Mouse (Mus musculus): ENCODE measurements around the gene Hip1. TPM values are rescaled to one million over a fixed set of nuclear protein-coding genes. Genes with fewer than 3 reads are reported as not detected.

Hip1 gene
- polyA plus RNA-seq (2014; fragmentation: Illumina TruSeq; extraction: RNeasy Lipid Tissue Mini Kit (QIAGEN cat#74804); ENCODE audit: low replicate concordance) = 3.5 TPM

DNA sequence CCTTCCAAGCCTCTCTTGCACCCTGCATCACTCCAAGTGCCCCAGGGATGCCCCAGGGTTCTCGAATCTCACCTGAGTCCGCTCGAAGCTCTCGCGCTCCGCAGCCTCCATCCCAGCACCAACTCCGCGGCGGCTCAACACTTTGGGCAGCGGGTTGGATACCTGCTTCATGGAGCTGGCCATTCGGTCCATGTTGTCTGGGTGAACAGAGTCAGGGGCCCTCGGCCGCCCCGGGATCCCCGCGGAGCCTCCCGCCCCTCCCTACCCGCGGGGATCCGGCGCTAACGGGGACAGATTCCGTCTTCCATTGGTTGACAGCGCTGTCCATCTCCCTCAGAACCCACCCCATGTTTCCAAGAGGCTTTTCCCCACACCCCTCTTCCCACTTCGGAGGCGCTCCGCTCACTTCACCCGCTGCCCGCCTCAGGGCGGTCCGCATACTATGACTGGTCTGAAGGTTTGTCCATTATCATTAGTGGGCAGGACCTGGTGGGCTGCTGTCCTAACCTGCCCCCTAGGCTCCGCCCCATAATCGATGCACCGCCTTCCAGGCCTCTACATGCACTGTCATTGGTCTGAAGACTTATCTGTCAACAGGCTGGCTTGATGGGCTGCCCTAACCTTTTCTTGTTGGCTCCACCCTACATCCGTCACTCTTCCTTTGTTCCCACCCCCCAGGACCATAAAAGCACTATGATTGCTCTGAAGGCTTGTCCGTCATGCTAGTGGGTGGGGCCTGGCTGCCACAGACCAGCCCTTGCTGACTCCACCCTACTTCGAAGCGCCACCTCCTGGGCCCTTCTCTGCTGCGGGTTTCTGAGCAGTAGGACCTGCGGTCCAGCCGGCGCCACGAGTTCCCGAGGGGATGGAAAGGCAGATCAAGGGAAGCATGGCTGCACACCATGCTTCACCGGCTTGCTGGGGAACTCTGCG, at the start of gene Hip1:
Hip1 (minus strand) TSS at position 256 of the 933 bp plus-strand sequence.

GRCm38 (mm10) chr5:135573006-135573405, 28.1 kb upstream of the Hip1 start, which contains the start of gene Ccl24:
Gene Ccl24 (minus strand): TSS chr5:135573049.

DNA sequence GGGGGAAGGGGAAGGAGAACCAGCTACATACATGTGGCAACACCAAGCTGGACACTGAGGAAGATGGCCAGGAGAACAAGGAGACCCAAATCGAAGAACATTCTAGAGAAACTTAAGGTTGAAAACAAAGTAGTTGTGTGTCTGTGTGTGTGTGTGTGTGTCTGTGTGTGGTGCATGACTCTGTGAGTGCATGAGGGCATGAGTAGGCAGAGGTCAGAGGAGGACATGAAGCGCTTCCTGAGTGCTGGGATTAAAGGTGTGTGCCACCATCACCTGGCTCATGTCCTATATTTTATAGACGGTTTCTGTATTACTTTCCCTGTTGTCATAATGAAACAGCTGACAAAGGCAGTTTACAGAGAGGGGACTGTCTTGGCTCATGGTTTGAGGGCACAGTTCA, 18.5 kb upstream of the Hip1 start, which contains the start of gene Ccl26:
Ccl26 (minus strand) TSS at position 101 of the 400 bp plus-strand sequence.

GRCm38 (mm10) chr5:135394004-135394823, 150.7 kb downstream of the Hip1 start, which contains the start of gene Pom121:
Gene Pom121 (minus strand): TSS chr5:135394546.

DNA sequence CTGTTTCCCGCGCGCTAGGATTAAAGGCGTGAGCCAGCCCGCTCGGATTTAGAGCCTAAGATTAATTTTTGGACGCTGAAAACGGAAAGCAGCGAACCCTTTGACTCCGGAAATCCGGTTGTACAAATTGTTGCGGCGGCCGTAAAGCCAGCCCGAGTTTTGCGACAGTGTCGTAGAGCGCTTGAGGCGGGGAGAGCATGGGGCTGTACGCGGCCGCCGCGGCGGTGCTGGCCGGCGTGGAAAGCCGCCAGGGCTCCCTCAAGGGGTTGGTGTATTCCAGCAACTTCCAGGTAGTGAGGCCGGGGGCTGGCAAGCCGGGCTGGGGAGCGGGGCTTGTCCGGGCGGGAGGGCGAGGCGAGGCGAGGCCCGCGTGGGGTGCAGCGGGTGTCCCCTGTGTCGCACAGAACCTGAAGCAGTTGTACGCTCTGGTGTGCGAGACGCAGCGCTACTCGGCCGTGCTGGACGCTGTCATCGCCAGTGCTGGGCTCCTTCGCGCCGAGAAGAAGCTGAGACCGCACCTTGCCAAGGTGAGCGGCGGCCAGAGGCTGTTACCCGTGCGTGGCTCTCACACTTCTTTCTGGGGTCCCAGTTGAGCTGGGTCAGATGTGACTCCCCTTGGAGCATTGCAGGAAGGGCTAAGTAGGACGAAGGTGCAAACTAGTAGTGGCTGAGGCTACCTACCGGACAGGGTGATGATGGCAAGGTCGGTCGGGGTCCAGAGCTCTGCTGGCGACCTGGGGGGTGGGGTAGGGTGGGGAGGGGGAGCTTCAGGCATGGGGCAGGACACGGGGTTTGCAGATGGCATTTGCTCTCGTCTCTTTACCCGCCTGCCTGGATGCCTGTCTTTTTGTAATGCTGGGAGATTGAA, 174.9 kb downstream of the Hip1 start, which contains the start of gene Nsun5:
Nsun5 (plus strand) TSS at position 167 of the 868 bp plus-strand sequence.

Other genes starting within 250 kb of the Hip1 start
- gene Fkbp6, start 195.1 kb downstream of the Hip1 start, polyA plus RNA-seq (2014; fragmentation: Illumina TruSeq; extraction: RNeasy Lipid Tissue Mini Kit (QIAGEN cat#74804); ENCODE audit: low replicate concordance) = not detected
- gene Trim50, start 191.8 kb downstream of the Hip1 start, polyA plus RNA-seq (2014; fragmentation: Illumina TruSeq; extraction: RNeasy Lipid Tissue Mini Kit (QIAGEN cat#74804); ENCODE audit: low replicate concordance) = not detected
- gene Nsun5, start 175.2 kb downstream of the Hip1 start, polyA plus RNA-seq (2014; fragmentation: Illumina TruSeq; extraction: RNeasy Lipid Tissue Mini Kit (QIAGEN cat#74804); ENCODE audit: low replicate concordance) = 1.8 TPM
- 1.3 TPM for gene Pom121, start 150.6 kb downstream of the Hip1 start, polyA plus RNA-seq (2014; fragmentation: Illumina TruSeq; extraction: RNeasy Lipid Tissue Mini Kit (QIAGEN cat#74804); ENCODE audit: low replicate concordance)
- gene Ccl26, start 18.4 kb upstream of the Hip1 start, polyA plus RNA-seq (2014; fragmentation: Illumina TruSeq; extraction: RNeasy Lipid Tissue Mini Kit (QIAGEN cat#74804); ENCODE audit: low replicate concordance) = not detected
- 2.7 TPM for gene Ccl24, start 27.9 kb upstream of the Hip1 start, polyA plus RNA-seq (2014; fragmentation: Illumina TruSeq; extraction: RNeasy Lipid Tissue Mini Kit (QIAGEN cat#74804); ENCODE audit: low replicate concordance)
- 7.2 TPM for gene Rhbdd2, start 87.5 kb upstream of the Hip1 start, polyA plus RNA-seq (2014; fragmentation: Illumina TruSeq; extraction: RNeasy Lipid Tissue Mini Kit (QIAGEN cat#74804); ENCODE audit: low replicate concordance)
- 45.0 TPM for gene Por, start 124.9 kb upstream of the Hip1 start, polyA plus RNA-seq (2014; fragmentation: Illumina TruSeq; extraction: RNeasy Lipid Tissue Mini Kit (QIAGEN cat#74804); ENCODE audit: low replicate concordance)
- gene Tmem120a, start 199.3 kb upstream of the Hip1 start, polyA plus RNA-seq (2014; fragmentation: Illumina TruSeq; extraction: RNeasy Lipid Tissue Mini Kit (QIAGEN cat#74804); ENCODE audit: low replicate concordance) = 16.6 TPM
- gene Styxl1, start 233.3 kb upstream of the Hip1 start, polyA plus RNA-seq (2014; fragmentation: Illumina TruSeq; extraction: RNeasy Lipid Tissue Mini Kit (QIAGEN cat#74804); ENCODE audit: low replicate concordance) = 0.89 TPM
- gene Mdh2, start 233.4 kb upstream of the Hip1 start, polyA plus RNA-seq (2014; fragmentation: Illumina TruSeq; extraction: RNeasy Lipid Tissue Mini Kit (QIAGEN cat#74804); ENCODE audit: low replicate concordance) = 123 TPM